Mouse (Mus musculus): ENCODE measurements around the gene Naa50. TPM values are rescaled to one million over a fixed set of nuclear protein-coding genes. Genes with fewer than 3 reads are reported as not detected.
A peak's percentile ranks its signal among the peaks of the same experiment; 100 is the strongest.

Naa50 gene
- total and polyA plus RNA-seq, 3 experiments: 40.1 to 200 (median 122) TPM

DNA sequence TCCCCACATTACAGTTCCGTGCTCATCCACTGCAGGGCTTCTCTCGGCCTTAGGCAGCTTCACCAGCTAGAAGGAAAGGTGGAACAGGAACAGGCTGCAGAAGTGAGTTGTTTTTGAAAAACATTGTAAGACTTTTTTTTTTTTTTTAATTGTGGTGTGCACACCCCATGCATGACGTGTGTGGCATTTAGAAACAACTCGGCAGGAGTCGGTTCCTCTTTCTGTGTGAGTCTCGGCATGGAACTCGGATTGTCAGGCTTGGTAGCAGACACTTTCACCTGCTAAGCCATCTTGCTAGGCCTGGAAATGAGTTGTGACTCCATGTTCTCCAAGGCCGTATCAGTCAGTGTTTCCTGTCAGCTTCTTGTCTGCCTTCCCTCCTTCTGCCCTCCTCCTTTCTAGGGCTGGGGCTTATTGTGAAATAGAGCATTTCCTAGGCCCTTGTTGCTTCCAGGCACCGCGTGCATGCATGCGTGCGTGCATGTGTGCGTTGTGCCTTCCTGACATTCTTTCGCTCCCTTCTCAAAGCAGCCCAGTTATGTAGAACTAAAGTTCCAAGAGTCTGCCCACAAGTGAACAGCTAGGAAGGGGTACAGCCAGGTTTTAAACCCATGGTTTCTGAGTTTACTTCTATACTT, 59.6 kb downstream of the Naa50 start:
- no peaks in the 10 kb centered on the region for H3K79me2 ChIP-seq (replicated peaks; ENCODE audit: control insufficient read depth, extremely low read depth, insufficient read depth, poor library complexity, severe bottlenecking)
- H3K4me1 ChIP-seq (ENCODE audit: control insufficient read depth in 1 of 2, insufficient read depth in 2 of 2): peaks cover 7 to 26% of the 10 kb centered on the region in 2 experiments
- H3K27ac ChIP-seq (ENCODE audit: insufficient read depth, low read depth): no peak overlapping the region
- in situ Hi-C loops (cut with MboI; ENCODE audit: low pct_ligation_motif_present, low pct_unique_long_range_greater_than_20kb, low sequenced_read_pairs) (no loop called here), dilution Hi-C loops (cut with MboI; ENCODE audit: extremely low pct_ligation_motif_present, extremely low pct_unique_long_range_greater_than_20kb, low sequenced_read_pairs) (no loop called here)
- peak; percentile 84 for DNase-seq (ENCODE audit: extremely low read depth)
- no peak overlapping the region for H3K4me2 ChIP-seq (ENCODE audit: insufficient read depth, low read depth, poor library complexity, severe bottlenecking)
- peaks cover 5% of the 10 kb centered on the region for H3K9me3 ChIP-seq (replicated peaks; ENCODE audit: low read length)
- TF ChIP-seq ELF1 (IDR thresholded peaks at IDR 0.05; ENCODE audit: low read depth, low read length): no peak
- peak; percentile 78 for TF ChIP-seq EP300 (IDR thresholded peaks at IDR 0.05; ENCODE audit: low read length)
- TF ChIP-seq GABPA (IDR thresholded peaks at IDR 0.05; ENCODE audit: insufficient replicate concordance, low read depth, low read length): no peak
- TF ChIP-seq E2F4 (IDR thresholded peaks at IDR 0.05; ENCODE audit: insufficient replicate concordance, low read depth, low read length): no peak
- TF ChIP-seq MYC (IDR thresholded peaks at IDR 0.05; ENCODE audit: low read depth, low read length): 0 out of 2 replicates have a peak, but pooled peaks have one; percentile 54
- peak; percentile 85 for TF ChIP-seq IRF4 (IDR thresholded peaks at IDR 0.05; ENCODE audit: low read depth, low read length)
- TF ChIP-seq JUN (IDR thresholded peaks at IDR 0.05; ENCODE audit: insufficient read depth, low read depth, low read length): peak; percentile 27; the same call in 1 of the 2 replicates
- TF ChIP-seq SMC3 (IDR thresholded peaks at IDR 0.05; ENCODE audit: low read depth, low read length): no peak
- TF ChIP-seq ZNF384 (IDR thresholded peaks at IDR 0.05; ENCODE audit: low read depth, low read length): peak; percentile 95
- peak; percentile 80 for TF ChIP-seq BHLHE40 (IDR thresholded peaks at IDR 0.05; ENCODE audit: low read depth, low read length)
- H3K36me3 ChIP-seq (replicated peaks in 1 of 2; ENCODE audit: control insufficient read depth in 1 of 2, insufficient read depth in 1 of 2, low read length in 1 of 2): peaks cover 8 to 35% of the 10 kb centered on the region in 2 experiments
- H3K4me3 ChIP-seq (replicated peaks in 1 of 3; ENCODE audit: low read depth in 2 of 3, low read length in 2 of 3, poor library complexity in 1 of 3): no peak overlapping the region
- no peaks in the 10 kb centered on the region for H3K27me3 ChIP-seq (replicated peaks)
- H3K9ac ChIP-seq (ENCODE audit: insufficient read depth, low read depth): no peak overlapping the region

DNA sequence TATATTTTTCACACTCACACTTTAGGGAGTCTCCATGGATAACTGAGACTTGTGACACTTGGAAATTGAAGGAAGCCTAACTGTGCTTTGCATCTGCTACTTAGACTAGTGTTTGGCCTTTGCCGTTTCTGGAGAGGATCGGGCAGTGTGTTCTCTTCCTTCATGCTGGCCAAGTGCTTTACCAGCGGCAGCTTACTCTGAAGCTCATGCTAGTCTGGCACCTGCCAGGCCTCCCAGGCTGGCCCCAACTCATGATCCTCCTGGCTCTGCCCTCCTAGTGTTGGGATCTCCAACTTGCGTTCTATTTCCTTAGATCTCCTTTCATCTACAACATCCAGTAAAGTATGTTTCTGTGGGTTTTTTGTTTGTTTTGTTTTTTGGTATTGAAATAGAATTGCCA, 60.5 kb downstream of the Naa50 start:
- H3K79me2 ChIP-seq (replicated peaks; ENCODE audit: control insufficient read depth, extremely low read depth, insufficient read depth, poor library complexity, severe bottlenecking): no peaks in the 10 kb centered on the region
- no peak for TF ChIP-seq IRF4 (IDR thresholded peaks at IDR 0.05; ENCODE audit: low read depth, low read length)
- no peak for TF ChIP-seq MXI1 (IDR thresholded peaks at IDR 0.05; ENCODE audit: low read depth, low read length)
- TF ChIP-seq MAZ (IDR thresholded peaks at IDR 0.05; ENCODE audit: low read depth, low read length): no peak
- no peak for TF ChIP-seq NELFE (IDR thresholded peaks at IDR 0.05; ENCODE audit: low read depth, low read length)
- TF ChIP-seq KAT2A (IDR thresholded peaks at IDR 0.05; ENCODE audit: insufficient replicate concordance, low read length): no peak
- TF ChIP-seq USF2 (conservative IDR thresholded peaks at IDR 0.05; ENCODE audit: low read depth, low read length): no peak
- TF ChIP-seq PAX5 (IDR thresholded peaks at IDR 0.05; ENCODE audit: low read length): no peak
- no peak for TF ChIP-seq JUN (IDR thresholded peaks at IDR 0.05; ENCODE audit: insufficient read depth, low read depth, low read length)
- TF ChIP-seq UBTF (IDR thresholded peaks at IDR 0.05; ENCODE audit: low read depth, low read length): no peak
- TF ChIP-seq POLR2AphosphoS2 (IDR thresholded peaks at IDR 0.05; ENCODE audit: low read depth, low read length): no peak
- no peak for TF ChIP-seq MAX (IDR thresholded peaks at IDR 0.05; ENCODE audit: low read length)
- no peak overlapping the region for H3K9ac ChIP-seq (ENCODE audit: insufficient read depth, low read depth)
- H3K4me2 ChIP-seq (ENCODE audit: insufficient read depth, low read depth, poor library complexity, severe bottlenecking): no peak overlapping the region
- in situ Hi-C loops (cut with MboI; ENCODE audit: low pct_ligation_motif_present, low pct_unique_long_range_greater_than_20kb, low sequenced_read_pairs): no loop called here
- peaks cover 7 to 26% of the 10 kb centered on the region in 2 experiments for H3K4me1 ChIP-seq (ENCODE audit: control insufficient read depth in 1 of 2, insufficient read depth in 2 of 2)
- dilution Hi-C loops (cut with MboI; ENCODE audit: extremely low pct_ligation_motif_present, extremely low pct_unique_long_range_greater_than_20kb, low sequenced_read_pairs): no loop called here
- no peak for DNase-seq (ENCODE audit: extremely low read depth)
- no peak overlapping the region for H3K27ac ChIP-seq (ENCODE audit: insufficient read depth, low read depth)
- H3K4me3 ChIP-seq (replicated peaks in 1 of 3; ENCODE audit: low read depth in 2 of 3, low read length in 2 of 3, poor library complexity in 1 of 3): no peak overlapping the region
- H3K27me3 ChIP-seq (replicated peaks): no peaks in the 10 kb centered on the region
- peaks cover 5% of the 10 kb centered on the region for H3K9me3 ChIP-seq (replicated peaks; ENCODE audit: low read length)
- peaks cover 8 to 42% of the 10 kb centered on the region in 2 experiments for H3K36me3 ChIP-seq (replicated peaks in 1 of 2; ENCODE audit: control insufficient read depth in 1 of 2, insufficient read depth in 1 of 2, low read length in 1 of 2)

Measured in CH12.LX (cell line).